Mouse (Mus musculus): ENCODE measurements around the gene Adam10.

GRCm38 (mm10) chr9:70666811-70667210 lies 12.0 kb upstream of the Adam10 start:
- TF ChIP-seq POLR2A (IDR thresholded peaks at IDR 0.05; ENCODE audit: low read depth, low read length) (no peak), CTCF (IDR thresholded peaks at IDR 0.05; ENCODE audit: extremely low read depth, insufficient read depth, insufficient read length, insufficient replicate concordance) (no peak)
